Mouse (Mus musculus) embryonic facial prominence, embryonic 10.5 days (tissue): ENCODE measurements around the gene Sipa1l3. TPM values are rescaled to one million over a fixed set of nuclear protein-coding genes. Genes with fewer than 3 reads are reported as not detected.

Experiments
- DNase-seq: peaks from one replicate; pipeline ENCODE4 v3.0.0-alpha.2; 2017; ENCODE audit warnings: low spot score
- H3K27ac ChIP-seq: fragments of 300-500 bp; sonication (generic); replicated peaks from 2 replicates; pipeline ENCODE4 v1.5.1; 2016; ENCODE audit warnings: mild to moderate bottlenecking
- H3K27me3 ChIP-seq: fragments of 300-500 bp; sonication (generic); replicated peaks from 2 replicates; pipeline ENCODE4 v1.6.1; 2016; ENCODE audit warnings: low read depth, mild to moderate bottlenecking; ENCODE audit not compliant: poor library complexity, severe bottlenecking
- H3K36me3 ChIP-seq: fragments of 300-500 bp; sonication (generic); replicated peaks from 2 replicates; pipeline ENCODE4 v1.6.1; 2016; ENCODE audit warnings: mild to moderate bottlenecking, moderate library complexity
- H3K4me1 ChIP-seq: fragments of 300-500 bp; sonication (generic); 2 replicates; pipeline ENCODE4 v1.6.1; 2016
- H3K4me3 ChIP-seq: fragments of 300-500 bp; sonication (generic); 2 replicates; pipeline ENCODE4 v1.5.1; 2016; ENCODE audit warnings: mild to moderate bottlenecking, moderate library complexity
- H3K9me3 ChIP-seq: fragments of 300-500 bp; sonication (generic); 2 replicates; pipeline ENCODE4 v1.6.1; 2016; ENCODE audit warnings: mild to moderate bottlenecking
- WGBS: fragments of 180-500 bp; shearing (Covaris S2); methylation state at CpG from one replicate; pipeline ENCODE4 v1.1.7; 2016; 5-methylcytosine and 5-hydroxymethylcytosine counted together
- polyA plus RNA-seq: library from polyadenylated mRNA; unstranded; fragments of >200 nt; fragmentation: Nextera tagmentation; extraction: Ambion mirVana; gene quantifications from 2 replicates; pipeline ENCODE4 v1.2.1, GENCODE M21; 2016

Gene Sipa1l3
- polyA plus RNA-seq, 1 experiment from 2014 or later = 9.2 TPM

GRCm38 (mm10) chr7:29503616-29504015, 14.8 kb downstream of the Sipa1l3 start:
- Histone ChIP-seq H3K9me3 (no peaks in the 10 kb centered on the region), H3K36me3 (peaks cover 8% of the 10 kb centered on the region; the same call in 1 of the 2 replicates), H3K4me3 (no peak overlapping the region), H3K27ac (no peak overlapping the region), H3K4me1 (peaks cover 42% of the 10 kb centered on the region), H3K27me3 (no peaks in the 10 kb centered on the region)
- DNase-seq = no peak
- 63% methylated on average over 6 of the region's 6 CpGs for WGBS

- peaks cover 42% of the 10 kb centered on the region for H3K4me1 ChIP-seq
- 93% methylated on average over 9 of the region's 9 CpGs for WGBS
Measured at GRCm38 (mm10) chr7:29501214-29501613, 17.2 kb downstream of the Sipa1l3 start.

DNA sequence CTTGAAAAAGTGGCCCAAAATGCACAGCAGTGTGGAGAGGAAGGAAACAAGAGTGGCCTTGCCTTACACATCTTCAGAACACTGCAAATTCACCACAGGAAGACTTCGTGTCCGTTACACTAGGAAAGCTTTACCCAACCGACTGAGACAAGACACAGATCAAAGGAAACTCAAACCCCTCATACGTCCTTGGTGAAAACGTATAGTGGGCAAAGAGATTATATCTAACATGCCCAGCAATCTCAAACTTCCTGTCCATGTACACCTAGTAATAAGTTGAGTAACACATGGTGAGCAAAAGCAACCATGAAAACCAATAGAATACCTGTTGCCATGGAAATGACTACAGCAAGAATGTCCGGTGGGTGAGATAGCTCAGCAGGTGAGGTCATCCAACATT, 19.4 kb downstream of the Sipa1l3 start:
- H3K27me3 ChIP-seq = no peaks in the 10 kb centered on the region
- no peaks in the 10 kb centered on the region for H3K9me3 ChIP-seq
- H3K36me3 ChIP-seq = peaks cover 22% of the 10 kb centered on the region; the same call in 1 of the 2 replicates
- no peak overlapping the region for H3K4me3 ChIP-seq
- peaks cover 32% of the 10 kb centered on the region for H3K4me1 ChIP-seq
- H3K27ac ChIP-seq = no peak overlapping the region
- 84% methylated on average over 6 of the region's 6 CpGs for WGBS
- no peak for DNase-seq

More at GRCm38 (mm10) chr7:29501214-29501613, 17.2 kb downstream of the Sipa1l3 start:
- no peaks in the 10 kb centered on the region for H3K27me3 ChIP-seq
- H3K36me3 ChIP-seq = peaks cover 8% of the 10 kb centered on the region; the same call in 1 of the 2 replicates
- no peaks in the 10 kb centered on the region for H3K9me3 ChIP-seq
- no peak for DNase-seq
- no peak overlapping the region for H3K27ac ChIP-seq
- no peak overlapping the region for H3K4me3 ChIP-seq

DNA sequence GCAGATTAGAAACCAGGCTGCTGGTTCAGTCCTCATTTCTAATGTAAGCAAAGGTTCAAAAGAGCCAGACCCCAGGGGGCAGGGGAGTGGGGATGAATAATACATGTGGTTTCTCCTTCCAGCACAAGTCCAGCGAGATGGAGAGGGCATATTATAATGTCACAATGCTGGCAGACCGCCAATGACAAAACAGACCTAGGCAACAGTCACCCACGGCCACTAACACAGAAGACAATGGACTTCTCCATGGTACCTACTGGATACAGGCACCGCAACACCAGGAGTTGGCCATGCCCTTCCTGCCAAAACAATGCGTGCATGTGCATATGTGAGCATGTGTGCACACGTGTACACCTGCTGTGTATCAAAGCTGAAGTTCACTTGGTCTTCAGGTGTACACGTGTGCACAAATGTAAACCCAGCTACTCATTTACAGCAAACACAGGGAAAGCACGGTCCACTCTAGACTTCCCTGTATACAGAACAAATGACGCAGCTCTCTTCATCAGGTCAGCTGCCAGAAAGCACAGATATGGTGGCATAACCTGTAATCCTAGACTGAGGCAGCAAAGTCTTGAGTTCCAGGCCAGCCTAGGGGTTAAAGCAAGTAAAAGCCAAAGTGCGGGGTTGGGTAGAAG, 21.4 kb downstream of the Sipa1l3 start:
- H3K9me3 ChIP-seq = no peaks in the 10 kb centered on the region
- peaks cover 15% of the 10 kb centered on the region; the same call in 1 of the 2 replicates for H3K36me3 ChIP-seq
- no peak overlapping the region for H3K27ac ChIP-seq
- WGBS = 77% methylated on average over 10 of the region's 10 CpGs
- H3K4me3 ChIP-seq = no peak overlapping the region
- peaks cover 10% of the 10 kb centered on the region for H3K27me3 ChIP-seq
- peaks cover 28% of the 10 kb centered on the region for H3K4me1 ChIP-seq
- DNase-seq = no peak

- Histone ChIP-seq H3K9me3 (no peaks in the 10 kb centered on the region), H3K4me3 (no peak overlapping the region), H3K27ac (0 out of 2 replicates have a peak overlapping the region, but pooled peaks have one; percentile 10), H3K36me3 (peaks cover 15% of the 10 kb centered on the region; the same call in 1 of the 2 replicates), H3K27me3 (peaks cover 10% of the 10 kb centered on the region), H3K4me1 (peaks cover 29% of the 10 kb centered on the region)
- 51% methylated on average over 4 of the region's 4 CpGs for WGBS
- DNase-seq = no peak
Measured at GRCm38 (mm10) chr7:29496332-29496731, 22.1 kb downstream of the Sipa1l3 start.

- Histone ChIP-seq H3K4me3 (no peak overlapping the region), H3K27me3 (peaks cover 10% of the 10 kb centered on the region), H3K4me1 (peaks cover 31% of the 10 kb centered on the region), H3K36me3 (peaks cover 15% of the 10 kb centered on the region; the same call in 1 of the 2 replicates), H3K9me3 (no peaks in the 10 kb centered on the region), H3K27ac (peak overlapping the region; percentile 46)
- WGBS = 71% methylated on average over 4 of the region's 4 CpGs
- no peak for DNase-seq
Measured at GRCm38 (mm10) chr7:29495880-29496279, 22.6 kb downstream of the Sipa1l3 start.

GRCm38 (mm10) chr7:29494854-29495253, 23.6 kb downstream of the Sipa1l3 start:
- H3K36me3 ChIP-seq = peaks cover 15% of the 10 kb centered on the region; the same call in 1 of the 2 replicates
- peaks cover 10% of the 10 kb centered on the region for H3K27me3 ChIP-seq
- no peak overlapping the region for H3K4me3 ChIP-seq
- peaks cover 42% of the 10 kb centered on the region for H3K4me1 ChIP-seq
- no peak for DNase-seq
- no peaks in the 10 kb centered on the region for H3K9me3 ChIP-seq
- H3K27ac ChIP-seq = no peak overlapping the region
- 92% methylated on average over 11 of the region's 11 CpGs for WGBS

DNA sequence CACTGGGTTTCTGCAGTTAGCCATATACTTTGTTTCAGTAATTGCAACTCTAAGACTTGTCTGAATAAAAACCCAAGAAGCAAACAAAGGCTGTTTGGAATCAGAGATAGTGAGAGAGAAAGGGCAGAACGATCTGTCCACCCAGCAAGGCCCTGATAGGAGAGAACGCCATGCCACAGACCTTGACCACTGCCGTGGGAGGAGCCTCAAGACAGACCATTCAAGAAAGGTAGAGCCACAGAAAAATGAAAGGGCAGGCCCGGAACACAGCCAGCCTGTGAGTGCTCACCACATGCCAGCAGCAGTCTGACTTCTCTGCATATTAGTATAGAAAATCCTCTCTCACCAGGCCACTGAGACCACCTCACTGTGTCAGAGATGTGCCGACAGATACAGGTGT, 24.4 kb downstream of the Sipa1l3 start:
- 93% methylated on average over 5 of the region's 5 CpGs for WGBS
- Histone ChIP-seq H3K27ac (no peak overlapping the region), H3K9me3 (no peaks in the 10 kb centered on the region), H3K27me3 (peaks cover 10% of the 10 kb centered on the region), H3K36me3 (peaks cover 15% of the 10 kb centered on the region; the same call in 1 of the 2 replicates), H3K4me1 (peaks cover 50% of the 10 kb centered on the region), H3K4me3 (no peak overlapping the region)
- DNase-seq = no peak

- H3K9me3 ChIP-seq = no peaks in the 10 kb centered on the region
- H3K36me3 ChIP-seq = peaks cover 15% of the 10 kb centered on the region; the same call in 1 of the 2 replicates
- no peak overlapping the region for H3K4me3 ChIP-seq
- WGBS = 76% methylated on average over 1 of the region's 1 CpGs
- H3K27me3 ChIP-seq = peaks cover 20% of the 10 kb centered on the region
- no peak overlapping the region for H3K27ac ChIP-seq
- no peak for DNase-seq
- peaks cover 60% of the 10 kb centered on the region for H3K4me1 ChIP-seq
Measured at GRCm38 (mm10) chr7:29492992-29493391, 25.4 kb downstream of the Sipa1l3 start.

DNA sequence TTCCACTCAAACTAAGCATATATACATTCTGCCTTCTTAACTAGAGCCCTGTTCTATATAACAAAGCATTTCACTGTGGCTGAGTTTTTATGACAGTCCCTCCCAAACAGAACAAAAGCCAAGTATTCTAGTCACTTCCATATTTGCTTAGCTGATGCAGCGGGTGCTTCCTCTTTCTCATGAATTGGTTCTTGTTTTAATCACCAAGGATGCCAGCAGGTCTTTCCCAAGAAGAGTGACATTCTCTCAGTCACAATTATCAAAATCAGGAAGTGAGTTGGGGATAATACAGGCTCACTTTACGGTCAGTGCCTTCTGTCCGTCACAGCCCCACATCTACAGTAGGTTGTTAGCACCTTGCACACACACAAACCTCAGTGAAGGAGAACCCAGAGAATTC, 26.6 kb downstream of the Sipa1l3 start:
- Histone ChIP-seq H3K27me3 (peaks cover 23% of the 10 kb centered on the region), H3K36me3 (peaks cover 15% of the 10 kb centered on the region; the same call in 1 of the 2 replicates), H3K4me3 (no peak overlapping the region), H3K4me1 (peaks cover 55% of the 10 kb centered on the region), H3K27ac (no peak overlapping the region), H3K9me3 (no peaks in the 10 kb centered on the region)
- 69% methylated on average over 3 of the region's 3 CpGs for WGBS
- DNase-seq = no peak

DNA sequence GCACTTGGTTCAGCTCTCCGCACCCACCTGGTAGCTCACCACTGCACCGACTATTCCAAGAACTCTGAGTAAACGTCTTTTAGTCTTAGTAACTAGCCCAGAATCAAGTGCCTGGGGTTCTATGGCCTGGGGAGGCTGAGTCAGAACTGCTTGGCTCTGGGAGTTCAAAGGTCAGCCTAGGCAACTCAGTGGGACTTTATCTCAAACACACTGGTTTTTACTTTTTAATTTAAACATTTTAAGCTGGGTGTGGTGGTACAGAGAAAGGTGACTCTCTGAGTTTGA, 27.0 kb downstream of the Sipa1l3 start:
- Histone ChIP-seq H3K27me3 (peaks cover 23% of the 10 kb centered on the region), H3K4me1 (peaks cover 51% of the 10 kb centered on the region)

DNA sequence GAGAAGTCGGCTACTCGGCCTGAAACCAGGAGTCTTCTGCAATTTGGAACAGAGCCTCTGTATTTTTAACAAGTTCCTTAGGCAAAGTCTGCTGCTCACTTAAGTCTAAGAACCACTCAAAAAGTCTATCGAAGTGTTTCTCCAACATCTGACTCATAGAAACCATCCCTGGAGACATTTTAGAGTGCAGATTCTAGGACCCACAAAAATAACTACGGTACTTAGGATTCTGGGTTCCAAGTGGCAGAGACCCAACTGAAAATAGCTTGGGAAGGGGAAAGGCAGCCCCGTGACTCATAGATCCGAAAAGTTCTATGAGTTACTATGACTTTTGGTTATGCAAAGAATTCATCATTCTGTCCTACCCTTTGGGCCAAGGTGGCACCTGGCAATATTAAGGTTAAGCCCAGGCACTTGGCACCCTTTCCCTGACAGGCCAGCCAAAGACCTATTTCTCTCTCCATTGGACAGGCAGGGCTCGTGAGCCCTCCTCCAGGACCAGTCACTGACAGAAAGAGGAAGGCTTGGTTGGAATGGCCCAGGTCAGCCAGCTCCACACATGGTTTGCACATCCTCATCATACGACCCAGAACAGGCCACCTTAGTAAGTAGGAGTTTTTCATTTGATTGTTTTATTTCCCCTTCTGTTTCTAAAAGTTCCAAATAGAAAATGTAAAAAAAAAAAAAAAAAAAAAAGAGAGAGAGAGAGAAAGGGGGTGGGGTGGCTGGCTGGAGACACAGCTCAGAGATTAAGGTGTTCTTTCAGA, 27.6 kb downstream of the Sipa1l3 start:
- Histone ChIP-seq H3K27ac (no peak overlapping the region), H3K9me3 (no peaks in the 10 kb centered on the region), H3K4me1 (peaks cover 46% of the 10 kb centered on the region), H3K4me3 (no peak overlapping the region), H3K27me3 (peaks cover 23% of the 10 kb centered on the region), H3K36me3 (peaks cover 15% of the 10 kb centered on the region; the same call in 1 of the 2 replicates)
- no peak for DNase-seq
- WGBS = 85% methylated on average over 8 of the region's 8 CpGs

More for the DNA sequence above, 27.0 kb downstream of the Sipa1l3 start:
- Histone ChIP-seq H3K9me3 (no peaks in the 10 kb centered on the region), H3K27ac (no peak overlapping the region), H3K4me3 (no peak overlapping the region), H3K36me3 (peaks cover 15% of the 10 kb centered on the region; the same call in 1 of the 2 replicates)
- no peak for DNase-seq
- 52% methylated on average over 3 of the region's 3 CpGs for WGBS
